Mouse (Mus musculus) frontal cortex, postnatal 25 days (tissue): ENCODE measurements around the gene Il17d.
A peak's percentile ranks its signal among the peaks of the same experiment; 100 is the strongest.

ENCODE experiments used
- DNase-seq, 2 experiments: peaks; one replicate each; pipeline ENCODE4 v3.0.0; 2022; ENCODE audit warnings: low spot score in 2 of 2

Il17d gene

DNA sequence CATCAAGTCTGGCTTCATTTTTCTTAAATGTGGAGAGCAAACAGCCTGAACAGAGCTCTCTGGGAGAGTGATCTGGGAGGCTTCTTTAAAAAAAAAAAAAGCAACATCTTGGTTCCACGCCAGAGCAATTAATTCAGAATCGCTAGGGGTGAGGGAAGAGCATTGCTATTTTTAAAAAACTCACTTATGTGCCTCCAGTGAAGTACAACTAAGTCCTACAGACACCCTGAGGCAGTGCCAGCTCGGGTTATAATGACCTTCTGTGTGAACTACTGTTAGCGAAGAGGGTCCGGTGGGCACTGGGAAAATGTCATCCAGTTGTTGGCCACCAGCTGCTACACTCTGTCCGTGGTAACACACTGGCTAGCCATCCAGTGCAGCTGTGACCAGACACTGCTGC, 11.1 kb downstream of the Il17d start:
- DNase-seq, result no peak

DNA sequence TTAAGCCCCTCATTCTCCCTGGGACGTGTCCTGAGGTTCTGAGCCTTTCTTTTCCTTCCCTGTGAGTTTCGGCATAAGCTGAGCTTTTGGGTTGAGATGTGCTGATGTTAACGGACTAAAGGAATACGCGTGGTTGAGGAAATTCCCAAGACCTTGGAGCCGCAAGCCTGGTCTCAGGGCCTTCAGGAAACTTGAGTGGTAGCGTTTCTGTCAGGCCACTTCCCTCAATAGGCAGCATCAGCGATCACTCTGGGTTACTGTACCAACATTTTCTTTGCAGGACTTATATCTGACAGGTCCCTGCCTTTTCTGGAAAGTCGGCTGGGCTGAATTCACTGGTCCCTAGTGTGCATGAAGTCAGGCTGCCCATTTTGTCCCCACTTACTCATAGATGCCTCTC, 12.2 kb downstream of the Il17d start:
- DNase-seq, result no peak

DNA sequence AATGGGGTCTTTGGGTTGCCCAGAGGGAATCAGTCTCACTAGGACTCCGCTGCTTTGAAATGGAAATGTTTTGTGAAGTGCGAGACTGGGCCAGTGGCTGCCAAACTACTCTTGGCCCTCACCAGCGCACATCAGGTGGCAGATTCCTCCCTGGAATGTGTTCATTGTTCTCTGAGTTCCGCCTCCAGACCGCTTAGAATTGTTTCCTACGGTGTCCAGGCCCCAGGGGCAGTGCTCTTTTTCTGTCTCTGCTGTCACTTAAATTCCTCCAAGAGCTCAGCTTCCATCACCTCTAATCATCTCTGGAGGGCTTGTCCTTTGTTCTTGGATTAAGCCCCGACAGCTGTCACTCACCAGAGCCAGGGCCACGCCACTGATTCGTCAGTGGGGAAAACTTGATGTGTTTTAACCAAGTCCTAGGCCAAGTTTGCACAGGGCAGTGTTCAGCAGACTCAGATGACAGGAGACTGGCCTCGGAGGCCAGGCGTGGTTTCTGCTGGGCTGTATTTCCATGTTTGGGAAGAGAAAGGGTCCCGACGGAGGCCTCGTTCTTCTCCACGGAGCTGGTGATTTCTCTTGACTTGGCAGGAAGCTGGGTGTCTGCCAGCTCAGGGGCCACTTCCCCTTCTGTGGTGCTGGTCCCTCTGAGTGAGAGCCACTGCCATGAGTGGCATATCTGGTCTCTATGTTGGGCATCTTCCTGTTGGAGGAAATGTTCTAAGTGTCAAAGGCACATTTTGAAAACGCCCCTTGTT, 12.9 kb downstream of the Il17d start:
- no peak for DNase-seq

DNA sequence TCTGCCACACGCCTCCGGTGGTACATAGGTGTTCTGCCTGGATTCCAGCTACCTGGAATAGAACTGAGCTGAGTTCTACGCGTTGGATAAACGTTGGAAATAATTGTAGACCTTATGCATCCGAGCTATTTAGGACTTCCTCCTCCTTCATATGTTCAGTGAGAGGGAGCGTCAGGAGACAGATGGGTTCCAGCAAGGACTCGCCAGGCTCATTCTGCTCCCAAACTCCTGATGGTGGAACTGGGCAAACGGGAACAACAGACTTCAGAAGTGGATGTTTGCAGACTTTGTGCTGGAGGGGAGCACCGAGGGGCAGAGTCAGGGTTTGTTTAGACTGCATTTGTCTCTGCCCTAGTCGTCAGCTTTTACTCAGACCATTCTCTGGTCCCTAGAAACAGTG, 16.1 kb downstream of the Il17d start:
- DNase-seq, result no peak

DNA sequence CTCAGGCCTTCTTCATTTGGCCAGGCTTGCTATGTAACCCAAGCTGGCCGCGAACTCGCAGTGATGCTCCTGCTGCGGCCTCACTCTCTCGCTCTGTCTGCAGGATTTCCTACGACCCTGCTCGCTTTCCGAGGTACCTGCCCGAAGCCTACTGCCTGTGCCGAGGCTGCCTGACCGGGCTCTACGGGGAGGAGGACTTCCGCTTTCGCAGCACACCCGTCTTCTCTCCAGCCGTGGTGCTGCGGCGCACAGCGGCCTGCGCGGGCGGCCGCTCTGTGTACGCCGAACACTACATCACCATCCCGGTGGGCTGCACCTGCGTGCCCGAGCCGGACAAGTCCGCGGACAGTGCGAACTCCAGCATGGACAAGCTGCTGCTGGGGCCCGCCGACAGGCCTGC, 17.7 kb downstream of the Il17d start:
- DNase-seq, result no peak

DNA sequence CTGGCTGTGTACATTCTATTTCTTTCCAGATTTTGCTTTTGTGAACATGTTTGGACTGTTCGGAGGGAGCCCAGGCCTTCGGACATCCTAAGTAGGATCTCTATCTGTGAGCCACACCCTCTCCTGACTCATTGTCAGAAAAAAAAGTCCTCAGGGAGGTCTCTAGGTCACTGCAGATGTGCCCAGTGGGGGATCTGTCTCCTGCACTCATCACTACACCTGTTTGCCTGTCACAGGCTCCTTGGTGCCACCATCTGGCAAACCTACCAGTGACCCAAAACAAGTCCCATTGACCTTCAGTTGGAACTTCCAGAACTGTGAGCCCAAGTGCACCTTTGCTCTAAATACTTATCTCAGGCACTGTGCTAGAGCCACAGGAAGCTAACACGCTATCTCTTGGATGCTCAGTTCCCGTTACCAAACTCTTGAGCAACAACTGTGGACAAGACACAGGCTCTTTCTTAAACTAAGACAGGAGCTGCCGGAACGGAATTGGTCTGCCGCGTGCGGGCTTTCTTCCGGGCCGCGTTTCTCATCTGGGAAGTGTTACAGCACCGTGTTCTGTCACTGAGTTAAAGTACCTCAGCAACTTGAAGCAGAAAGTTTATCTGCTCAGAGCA, 19.0 kb downstream of the Il17d start:
- no peak for DNase-seq

DNA sequence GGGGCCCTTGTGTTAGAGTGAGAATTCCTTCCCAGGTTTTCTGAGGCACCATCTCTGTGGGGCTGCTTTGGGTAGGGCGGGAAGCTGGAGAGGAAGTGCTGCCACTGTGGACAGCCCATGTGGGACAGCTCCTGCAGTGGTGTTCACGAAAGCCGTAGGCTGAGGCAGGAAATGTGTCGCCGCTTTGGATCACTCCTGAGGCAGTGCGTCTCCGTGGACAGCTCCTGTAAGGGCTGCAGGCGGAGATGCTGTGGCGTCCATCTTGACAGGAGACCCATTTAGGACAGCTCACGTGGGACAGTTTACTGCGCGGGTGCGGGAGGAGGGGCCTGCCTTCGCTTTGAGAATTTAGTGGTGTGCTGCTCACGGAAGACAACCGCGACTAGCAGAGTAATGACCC, 20.9 kb downstream of the Il17d start:
- no peak for DNase-seq

DNA sequence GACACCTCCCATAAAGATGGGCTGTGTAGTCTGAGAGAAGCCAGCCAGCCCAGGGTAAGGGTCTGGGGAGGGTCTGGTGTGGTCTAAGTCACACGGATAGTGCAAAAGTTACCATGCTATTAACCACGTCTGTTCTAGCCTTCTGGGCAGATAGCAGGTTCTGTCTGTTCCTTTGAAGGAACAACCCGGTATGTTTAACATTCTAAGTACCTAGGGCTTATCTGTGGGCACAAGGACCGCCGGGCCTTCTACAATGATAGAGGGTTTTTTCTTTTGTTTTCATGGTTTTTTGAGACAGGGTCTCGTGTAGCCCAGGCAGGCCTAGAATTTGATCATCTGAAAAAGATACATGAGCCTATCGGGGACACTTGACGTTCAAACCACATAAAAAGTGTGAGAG, 21.6 kb downstream of the Il17d start:
- DNase-seq, result no peak

DNA sequence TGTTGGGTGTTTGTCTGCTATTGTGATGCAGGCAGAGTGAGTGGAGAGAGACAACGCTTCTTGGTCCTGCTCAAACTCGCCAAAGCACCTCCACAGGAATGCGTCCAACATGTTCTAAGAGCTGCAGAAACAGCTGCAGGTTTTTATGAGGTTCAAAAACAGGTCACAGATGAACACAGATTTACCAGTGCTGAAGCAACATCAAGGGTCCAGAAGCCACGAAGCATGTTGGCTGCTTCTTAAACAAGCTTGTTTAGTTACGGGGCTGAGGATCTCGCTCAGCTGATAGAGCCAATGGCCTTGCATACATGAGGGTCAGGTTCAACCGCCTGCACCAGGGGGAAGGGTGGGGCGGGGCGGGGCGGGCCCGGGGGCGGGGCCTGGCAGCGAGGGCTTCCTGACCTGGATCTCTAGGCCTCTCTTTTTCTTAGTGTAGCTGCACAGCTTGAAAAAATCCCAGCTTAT, 22.0 kb downstream of the Il17d start:
- no peak for DNase-seq

DNA sequence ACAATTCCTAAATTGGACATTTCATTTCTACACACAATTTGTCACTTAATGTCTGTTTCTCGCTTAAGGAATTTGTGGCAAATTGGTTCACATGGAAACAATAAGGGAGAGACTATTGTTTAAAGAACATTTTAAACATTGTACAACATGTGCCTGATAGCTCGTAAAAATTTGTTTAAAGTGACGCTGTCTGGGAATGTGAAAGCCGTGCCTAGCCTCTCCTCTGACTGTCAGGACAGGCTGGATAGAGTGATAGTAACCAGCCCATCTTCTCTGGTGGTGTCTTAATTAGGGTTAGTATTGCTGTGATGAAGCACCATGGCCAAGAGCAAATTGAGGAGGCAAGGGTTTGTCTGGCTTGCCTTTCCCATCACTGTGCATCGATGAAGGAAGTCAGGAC, 22.5 kb downstream of the Il17d start:
- DNase-seq, result no peak

DNA sequence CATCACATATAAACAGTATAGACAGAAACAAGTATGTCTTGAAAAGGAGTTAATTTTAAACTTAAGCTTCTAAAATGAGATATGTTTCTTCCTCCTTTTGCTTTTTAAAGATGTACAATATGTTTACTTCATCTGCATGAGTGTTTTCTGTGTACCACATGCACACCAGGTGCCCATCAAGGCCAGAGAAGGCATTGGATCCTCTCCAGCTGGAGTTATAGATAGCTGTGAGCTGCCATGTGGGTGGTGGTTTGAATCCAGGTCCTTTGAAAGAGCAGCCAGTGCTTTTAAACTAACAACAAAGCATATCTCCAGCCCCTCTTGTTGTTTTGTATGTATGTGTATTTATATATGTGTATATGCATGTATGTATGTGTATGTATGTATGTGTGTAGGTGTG, 28.4 kb downstream of the Il17d start:
- no peak for DNase-seq

DNA sequence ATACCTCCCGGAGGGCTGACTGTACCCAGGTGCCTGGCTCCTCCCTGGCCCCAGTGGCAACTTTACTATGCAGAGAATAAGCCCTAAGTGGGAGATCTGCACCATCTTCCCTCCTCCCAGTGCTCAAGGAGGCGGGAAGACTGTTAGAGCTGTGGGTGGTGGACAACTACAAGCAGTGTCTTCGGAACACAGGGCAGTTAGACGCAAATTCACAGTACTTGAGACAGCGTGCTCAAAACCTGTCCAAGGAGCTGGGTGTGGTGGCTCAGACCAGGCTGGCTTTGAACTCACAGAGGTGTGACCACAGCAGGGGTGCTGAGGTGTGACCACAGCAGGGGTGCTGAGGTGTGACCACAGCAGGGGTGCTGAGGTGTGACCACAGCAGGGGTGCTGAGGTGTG, 29.9 kb downstream of the Il17d start:
- no peak for DNase-seq

DNA sequence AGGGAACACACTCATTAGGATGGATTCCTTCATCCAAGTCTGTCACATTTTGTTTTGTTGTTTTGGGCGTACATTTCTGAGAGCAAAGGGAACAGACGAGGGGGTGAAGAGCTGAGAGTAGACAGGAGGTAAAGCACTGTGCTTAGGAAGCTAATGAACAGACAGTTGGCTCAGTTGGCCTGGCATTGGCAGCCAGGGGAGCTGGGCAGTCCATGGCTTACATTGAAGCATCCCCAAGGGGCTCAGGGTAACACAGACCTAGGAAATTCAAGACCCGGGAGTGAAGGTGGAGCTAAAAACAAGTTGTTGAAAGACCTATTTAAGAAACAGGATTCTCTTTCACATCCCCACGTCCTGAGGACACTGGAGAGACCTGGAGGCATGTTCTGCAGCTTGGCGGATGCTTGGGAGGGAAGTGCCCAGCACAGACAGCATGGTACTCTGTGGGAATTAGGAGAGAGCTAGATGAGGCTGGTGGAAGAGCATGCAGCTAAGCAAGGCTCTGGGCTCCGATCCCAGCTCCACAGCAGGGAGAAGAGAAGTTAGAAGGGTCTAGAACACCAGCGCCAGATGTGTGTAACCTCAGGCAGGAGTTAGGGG, 31.0 kb downstream of the Il17d start:
- no peak for DNase-seq

DNA sequence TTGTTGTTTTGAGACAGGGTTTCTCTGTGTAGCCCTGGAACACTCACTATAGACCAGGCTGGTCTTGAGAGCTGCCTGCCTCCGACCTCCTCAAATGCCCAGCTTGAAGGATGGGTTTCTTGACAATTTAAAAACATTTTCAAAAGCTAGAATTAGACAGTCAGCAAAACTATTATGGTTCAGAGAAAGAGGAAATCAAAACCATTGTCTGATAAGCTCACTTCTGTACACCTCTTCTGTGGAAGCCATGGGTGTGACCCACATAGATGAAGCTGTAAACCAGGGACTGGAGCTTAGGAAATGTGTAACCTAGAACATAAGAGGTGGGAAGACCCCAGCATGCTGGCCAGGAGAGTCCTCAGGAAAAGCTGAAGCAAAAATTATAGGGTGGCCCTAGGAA, 32.3 kb downstream of the Il17d start:
- DNase-seq, result no peak

DNA sequence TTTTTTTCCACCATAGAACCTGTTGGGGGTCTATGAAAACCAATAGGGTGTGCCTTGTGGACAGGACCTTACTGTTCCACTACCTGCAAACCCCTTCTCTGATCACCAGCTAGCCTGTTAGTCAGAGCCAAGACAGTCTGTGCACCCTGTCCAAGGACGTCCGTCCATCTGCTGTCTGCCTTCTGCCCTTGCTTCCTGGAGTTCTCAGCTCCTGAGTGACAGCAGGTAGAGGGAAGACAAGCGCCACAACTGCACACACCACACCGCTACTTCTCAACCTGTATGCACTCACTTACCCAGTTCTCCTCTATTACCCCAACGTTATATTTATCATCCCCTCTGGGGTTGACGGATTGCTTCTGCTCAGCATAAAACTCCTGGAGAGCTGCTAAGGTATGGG, 41.0 kb downstream of the Il17d start:
- no peak for DNase-seq

DNA sequence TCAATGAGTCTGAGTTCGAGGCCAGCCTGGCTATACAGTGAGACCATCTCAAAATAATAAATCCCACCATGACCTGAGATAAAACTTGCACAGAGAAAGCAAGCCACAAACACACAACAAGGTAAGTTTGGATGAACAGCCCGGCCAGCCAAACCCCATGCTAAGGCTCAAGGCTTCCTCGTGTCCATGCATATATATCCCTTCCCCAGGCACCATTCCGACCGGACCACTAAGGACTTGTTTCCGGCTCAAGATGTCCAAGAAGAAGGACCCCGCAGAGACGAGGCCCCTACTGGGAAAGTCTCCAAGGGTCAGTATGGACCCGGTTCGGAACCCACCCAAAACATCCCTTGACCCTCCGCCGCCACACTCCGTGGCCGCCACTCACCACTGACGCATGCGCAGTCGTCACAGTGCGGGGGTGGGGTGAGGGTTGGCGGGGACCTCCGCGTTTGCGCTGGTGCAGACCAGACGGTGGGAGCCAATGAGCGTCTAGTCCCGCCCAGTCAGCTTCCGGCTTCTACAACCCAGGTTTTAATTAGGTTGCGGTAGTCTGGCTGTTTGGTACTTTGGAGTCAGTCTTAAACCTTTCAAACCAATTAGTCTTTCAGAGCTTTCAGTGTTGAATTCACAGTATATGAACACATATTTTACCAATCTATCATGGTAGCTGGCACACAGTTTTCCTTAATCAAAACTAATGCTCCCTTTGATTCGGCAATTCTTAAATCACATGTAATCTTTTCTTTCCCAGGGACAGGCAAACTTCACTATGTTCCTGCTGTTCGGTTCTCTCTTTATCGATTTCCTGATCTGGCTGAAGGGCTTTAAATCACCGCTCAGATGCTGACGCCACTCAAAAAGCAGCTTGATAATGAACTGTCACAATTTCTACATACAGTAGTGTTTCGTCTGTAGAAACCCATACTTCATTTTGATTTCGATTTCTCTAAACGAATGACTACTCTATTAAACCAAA, 46.9 kb downstream of the Il17d start, which contains the start of gene Eef1akmt1:
TSS of gene Eef1akmt1 (minus strand) at position 458 of the 979 bp plus-strand sequence.
- DNase-seq, result peak; percentile 95 to 97

DNA sequence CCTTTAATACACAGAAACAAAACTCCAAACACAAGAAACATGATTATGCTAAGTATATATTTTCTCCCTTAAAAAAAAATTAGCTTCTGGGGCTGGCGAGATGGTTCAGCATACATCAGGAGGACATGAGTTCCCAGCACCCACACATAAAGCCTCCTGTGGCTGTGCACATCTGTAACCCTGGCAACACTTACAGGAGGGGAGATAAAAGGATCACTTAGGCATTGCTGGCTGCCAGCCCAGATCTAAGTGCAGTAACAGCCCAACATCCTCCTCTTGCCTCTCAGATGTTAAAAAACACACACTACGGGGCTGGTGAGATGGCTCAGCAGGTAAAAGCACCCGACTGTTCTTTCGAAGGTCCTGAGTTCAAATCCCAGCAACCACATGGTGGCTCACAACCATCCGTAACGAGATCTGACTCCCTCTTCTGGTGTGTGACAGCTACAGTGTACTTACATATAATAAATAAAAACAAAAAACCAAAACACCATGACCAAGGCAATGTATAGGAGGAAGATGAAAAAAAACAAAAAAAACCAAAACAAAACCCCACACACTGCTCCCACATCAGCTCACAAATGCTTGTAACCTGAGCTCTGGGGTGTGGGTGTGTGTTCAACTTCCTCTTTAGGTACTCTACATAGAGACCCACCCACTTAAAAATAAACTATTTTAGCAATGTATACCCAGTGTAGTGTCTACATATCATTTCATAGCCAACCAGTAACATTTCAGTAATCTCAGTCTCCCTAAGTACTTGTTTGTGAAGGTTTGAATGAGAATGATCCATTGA, 50.4 kb downstream of the Il17d start:
- DNase-seq, result no peak

DNA sequence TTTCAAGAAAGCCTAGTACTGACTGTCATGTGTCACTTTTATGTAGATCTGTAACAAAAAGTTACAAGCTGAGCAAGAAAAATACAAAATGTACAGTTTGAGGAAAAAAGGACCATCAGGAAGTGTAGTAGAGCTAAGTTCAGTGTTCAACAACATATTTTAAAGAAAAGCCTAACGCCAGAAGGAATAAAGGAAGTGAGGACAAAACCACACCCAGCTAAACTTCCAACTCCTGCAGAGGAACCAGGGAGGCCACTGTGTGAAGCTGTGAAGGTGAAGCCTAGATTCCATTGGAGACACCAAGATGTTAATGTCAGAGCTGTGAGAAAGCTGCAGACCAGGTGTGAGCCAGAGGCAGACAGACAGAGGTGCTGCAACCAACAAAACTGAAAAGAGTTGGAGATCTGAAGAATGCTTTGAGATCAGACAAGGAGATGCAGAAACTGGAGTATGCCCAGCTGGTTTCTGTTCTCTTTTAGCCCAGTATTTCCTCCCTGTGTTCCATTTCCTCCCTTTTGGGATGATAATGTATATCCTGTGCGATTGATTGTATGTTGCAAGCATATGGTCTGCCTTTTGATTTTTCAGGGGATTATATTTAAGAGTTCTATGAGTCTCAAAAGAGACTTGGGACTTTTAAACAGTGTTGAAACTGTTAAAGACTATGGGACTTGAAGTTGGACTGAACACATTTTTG, 51.9 kb downstream of the Il17d start:
- DNase-seq, result no peak

DNA sequence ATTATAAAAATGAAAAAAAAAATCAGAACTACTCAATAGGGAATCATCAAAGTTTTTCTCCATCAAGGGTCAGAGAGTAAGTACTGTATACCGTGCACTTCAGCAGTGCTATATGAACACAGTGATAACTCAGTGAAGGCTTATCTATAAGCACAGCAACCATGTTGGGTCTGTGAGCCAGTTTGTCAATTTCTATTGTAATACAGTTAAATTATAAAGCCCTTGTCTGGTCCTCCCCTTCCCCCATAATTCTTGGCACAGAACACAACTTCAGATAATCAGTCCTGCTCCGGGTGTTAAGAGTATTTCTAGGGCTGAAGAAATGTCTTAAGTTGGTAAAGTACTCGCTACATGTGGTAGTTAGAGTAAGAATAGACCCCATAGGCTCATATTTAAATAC, 67.3 kb downstream of the Il17d start:
- no peak for DNase-seq
